Mouse (Mus musculus) cerebral cortex, adult 2 months (tissue): Measurements from ENCODE around the gene Gm49661.

Experiments
- WGBS: fragments of 180-500 bp; shearing (Covaris S2); methylation state at CpG from one replicate; pipeline ENCODE4 v1.1.7; 2018; 5-methylcytosine and 5-hydroxymethylcytosine counted together

The Gm49661 gene

DNA sequence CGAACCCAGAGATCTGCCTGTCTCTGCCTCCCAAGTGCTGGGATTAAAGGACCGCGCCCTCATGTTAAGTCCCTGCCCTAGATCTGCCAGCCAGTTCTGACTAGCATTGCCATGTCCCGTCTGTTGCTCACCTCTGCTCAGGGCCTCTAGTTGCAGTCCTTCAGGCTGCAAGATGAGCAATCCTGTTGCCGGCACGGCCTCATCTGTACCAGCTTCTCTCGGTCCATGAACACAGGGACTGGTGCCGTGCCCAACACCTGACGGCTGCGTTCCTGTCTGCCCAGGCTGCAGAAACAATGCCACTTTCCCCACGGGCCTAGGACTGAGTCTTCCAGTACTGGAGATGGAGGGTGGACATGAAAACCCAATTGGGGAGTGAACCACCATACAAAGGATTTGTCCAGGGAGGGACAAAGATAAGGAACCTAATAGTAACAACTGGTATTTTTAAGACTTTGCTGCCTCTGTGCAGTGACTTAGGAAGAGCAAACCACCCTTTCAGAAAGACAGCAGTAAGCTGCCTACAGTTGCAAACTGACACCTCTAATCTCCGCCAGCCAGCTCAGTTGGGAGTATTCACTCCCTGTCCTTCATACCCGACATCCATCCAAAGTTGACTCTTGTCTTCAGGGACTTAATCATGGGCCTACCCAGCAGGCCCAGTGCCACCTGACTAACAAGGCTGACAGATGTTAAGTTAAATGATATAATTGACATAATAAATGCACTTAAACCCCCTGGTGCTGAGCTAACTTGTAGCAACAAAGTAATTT is 1.5 kb downstream of the Gm49661 start:
- WGBS, result 89% methylated on average over 13 of the region's 13 CpGs

DNA sequence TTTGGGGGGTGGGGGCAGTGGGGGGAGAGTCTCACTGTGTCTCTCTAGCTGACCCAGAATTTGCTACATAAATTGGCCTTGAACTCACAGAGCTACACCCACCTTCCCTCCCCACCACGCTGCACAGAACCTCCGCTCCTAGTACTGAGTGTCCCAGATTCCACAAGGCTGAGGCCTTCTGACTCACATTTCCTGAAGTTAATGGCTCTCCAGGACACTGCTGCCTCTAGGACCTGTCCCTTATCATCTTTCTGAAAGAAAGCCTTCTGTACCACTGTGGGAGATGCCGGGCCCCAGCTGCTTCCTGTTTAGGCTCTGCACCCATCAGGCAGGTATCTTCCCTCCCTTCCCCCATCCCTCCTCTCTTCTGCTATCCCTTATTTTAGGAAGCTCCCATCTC is 2.6 kb downstream of the Gm49661 start:
- 58% methylated on average over 3 of the region's 3 CpGs for WGBS

DNA sequence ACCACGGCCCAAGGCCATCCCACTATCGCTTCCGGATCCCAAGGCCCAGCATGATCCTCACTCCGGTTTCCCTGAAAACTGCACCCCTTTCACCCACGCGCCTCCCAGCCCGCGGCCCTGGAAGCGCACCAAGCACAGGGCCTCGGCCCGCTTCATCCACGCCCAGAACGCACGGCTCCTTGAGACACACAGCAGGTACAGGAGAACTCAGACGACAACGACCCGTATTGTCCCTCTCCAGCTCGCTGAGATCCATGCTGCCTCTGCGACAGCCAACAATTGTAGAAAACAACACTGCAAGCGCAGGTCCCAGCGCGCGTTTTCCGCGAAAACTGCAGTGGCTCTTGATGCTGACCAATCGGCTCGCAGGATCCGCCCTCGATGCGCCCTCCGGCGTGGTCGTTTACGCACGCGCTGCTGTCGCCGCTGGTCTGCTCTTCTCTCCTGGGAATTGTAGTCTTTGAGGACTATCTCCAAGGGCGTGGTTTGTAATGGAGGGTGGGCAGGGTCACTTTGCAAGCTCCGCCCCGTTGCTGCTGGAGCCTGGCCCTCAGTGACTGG is 3.4 kb downstream of the Gm49661 start:
- WGBS, result under 1% methylated on average over 41 of the region's 41 CpGs

DNA sequence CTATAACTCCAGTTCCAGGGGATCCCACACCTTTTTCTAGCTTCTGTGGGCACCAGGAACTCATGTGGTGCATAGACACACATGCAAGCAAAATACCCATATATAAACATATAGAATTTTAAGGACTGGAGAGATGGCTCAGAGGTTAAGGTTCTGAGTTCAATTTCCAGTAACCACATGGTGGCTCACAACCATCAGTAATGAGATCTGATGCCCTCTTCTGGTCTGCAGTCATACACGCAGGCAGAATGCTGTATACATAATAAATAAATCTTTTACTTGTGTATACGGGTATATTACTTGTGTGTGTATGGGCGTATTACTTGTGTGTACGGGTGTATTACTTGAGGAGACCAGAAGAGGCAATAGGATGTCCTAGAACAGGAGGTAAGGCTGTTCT is 5.3 kb downstream of the Gm49661 start:
- WGBS, result 84% methylated on average over 4 of the region's 4 CpGs

DNA sequence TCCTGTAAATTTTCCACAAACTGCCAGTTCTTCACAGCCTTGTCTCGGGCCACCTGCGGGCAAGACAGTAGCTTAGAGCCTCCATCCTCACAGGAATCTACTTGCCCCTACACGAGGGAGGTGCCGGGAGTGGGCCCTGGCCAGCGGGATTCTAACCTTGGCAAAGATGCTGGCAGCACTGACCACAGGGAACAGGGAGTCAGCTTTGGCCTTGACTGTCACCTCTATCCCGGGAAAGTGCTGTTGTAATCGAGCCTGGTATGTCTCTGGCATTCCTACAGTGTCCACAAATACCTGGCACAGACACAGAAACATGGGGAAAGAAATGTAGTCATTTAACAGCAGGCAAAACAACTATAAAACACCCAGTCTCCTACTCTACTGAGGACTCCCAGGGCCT is 9.4 kb downstream of the Gm49661 start:
- 91% methylated on average over 7 of the region's 7 CpGs for WGBS

DNA sequence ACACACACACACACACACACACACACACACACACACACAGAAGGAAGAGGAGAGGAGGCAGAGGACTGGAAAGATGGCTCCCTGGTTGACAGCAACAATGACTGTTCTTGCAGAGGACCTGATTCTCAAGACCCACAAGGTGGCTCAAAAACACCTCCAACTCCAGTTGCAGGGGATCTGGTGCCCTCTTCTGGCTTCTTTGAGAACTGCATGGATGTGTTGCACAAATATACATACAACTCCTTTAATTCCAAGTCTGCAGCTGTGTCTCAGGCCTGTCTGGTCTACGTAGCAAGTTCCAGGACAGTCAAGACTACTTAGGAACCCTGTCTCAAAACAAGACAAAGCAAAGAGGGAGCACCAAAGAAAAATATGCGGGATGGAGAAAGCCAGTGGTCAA is 12.5 kb downstream of the Gm49661 start:
- 44% methylated on average over 2 of the region's 2 CpGs for WGBS

DNA sequence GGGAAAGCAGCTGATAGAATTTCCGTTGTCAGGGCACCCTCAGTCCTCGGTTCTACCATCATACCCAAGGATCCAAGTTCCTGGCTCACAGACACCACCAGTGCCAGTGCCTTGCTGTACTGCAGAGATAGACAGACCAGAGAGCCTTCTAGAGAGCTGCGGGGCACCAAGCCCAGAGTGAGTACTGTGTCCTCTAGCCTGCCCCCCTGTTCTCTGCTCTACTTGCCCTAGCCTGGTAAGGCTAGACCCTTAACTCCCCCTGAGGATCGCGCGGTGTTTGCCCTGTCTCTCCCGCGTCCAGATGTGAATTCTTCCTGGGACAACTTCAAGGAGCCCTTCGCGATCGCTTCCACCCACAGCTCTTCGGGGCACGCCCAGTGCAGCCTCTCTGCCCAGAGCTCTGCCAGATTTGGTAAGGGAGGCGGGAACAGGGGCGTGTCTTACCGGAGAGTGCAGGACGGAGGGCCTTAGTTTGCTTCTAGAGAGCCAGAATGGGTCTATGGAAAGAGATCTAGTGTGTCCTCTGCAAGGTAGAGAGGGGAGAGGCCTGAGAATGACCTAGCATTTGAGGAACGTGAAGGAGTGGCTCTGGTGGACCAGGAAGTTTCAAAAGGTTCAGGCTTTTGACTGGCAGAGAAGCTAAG is 16.5 kb downstream of the Gm49661 start:
- WGBS, result 12% methylated on average over 18 of the region's 18 CpGs

DNA sequence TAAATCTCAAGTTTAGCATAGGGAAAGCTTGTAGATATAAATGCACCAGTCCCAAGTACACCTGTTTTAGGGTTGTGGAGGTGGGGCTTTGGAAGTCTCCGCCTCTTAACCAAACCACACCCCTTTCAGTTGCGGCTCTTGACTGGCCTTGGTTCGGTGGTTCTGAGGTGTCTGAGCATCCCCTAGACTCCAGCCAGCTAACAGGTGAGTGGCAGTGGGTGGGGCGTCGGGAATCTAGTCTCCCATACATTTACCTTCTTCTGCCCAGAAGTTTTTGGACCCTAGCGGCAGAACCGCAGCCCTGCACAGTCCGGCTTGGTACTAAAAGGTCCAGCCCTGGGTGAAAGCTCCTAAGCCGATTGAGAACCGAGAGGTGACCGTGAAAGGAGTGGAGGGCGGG is 19.5 kb downstream of the Gm49661 start:
- WGBS, result 15% methylated on average over 12 of the region's 12 CpGs

DNA sequence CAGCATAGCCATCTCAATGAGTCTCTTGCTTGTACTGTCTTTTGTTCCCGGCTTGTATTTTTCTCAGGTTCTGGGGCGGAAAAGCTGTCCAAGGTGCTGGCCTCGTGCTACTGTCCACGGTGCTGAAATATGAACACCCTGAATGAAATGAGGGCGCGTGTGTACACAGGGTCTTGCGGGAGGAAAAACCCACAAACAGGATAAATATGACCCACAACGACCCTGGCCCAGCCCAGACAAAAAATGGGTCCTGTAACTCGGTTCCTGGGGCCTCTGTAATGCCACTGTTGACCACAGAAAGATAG is 22.0 kb downstream of the Gm49661 start:
- 25% methylated on average over 9 of the region's 9 CpGs for WGBS

DNA sequence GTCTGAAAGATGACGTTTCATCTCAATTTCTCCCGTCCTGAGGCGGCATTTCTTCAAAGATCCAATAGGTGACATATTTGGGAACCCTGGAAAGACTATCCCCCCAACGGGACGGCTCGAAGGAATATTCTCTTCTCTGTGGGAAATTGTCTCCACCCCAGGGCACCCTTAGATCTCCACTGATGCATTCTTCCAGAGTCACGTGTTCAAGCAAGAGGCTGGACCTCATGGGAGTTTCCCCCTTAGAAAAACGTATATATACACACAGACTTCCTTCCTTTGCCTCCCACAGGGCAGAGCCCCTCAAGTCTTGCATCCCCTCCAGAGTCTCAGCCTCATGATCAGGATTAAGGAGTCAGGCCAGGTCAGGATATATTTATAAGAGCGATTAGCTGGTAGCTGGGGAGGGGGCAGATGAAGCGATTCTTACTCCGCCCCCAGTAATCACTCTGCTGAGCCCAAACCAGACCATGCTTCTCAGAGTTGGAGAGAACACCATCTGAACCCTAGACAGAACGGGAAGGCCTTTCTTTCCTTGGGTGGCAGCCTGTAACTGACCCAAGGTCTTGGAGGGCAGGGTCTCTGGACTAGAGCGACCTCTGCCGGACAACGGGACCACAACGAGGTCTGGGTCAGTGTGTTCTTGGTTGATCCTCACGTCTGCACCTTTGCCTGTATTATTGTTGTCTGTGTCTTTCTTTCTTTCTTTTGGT is 22.5 kb downstream of the Gm49661 start, which contains the start of gene Rtbdn:
TSS of gene Rtbdn (plus strand) at position 464 of the 713 bp plus-strand sequence.
- 4% methylated on average over 17 of the region's 17 CpGs for WGBS

DNA sequence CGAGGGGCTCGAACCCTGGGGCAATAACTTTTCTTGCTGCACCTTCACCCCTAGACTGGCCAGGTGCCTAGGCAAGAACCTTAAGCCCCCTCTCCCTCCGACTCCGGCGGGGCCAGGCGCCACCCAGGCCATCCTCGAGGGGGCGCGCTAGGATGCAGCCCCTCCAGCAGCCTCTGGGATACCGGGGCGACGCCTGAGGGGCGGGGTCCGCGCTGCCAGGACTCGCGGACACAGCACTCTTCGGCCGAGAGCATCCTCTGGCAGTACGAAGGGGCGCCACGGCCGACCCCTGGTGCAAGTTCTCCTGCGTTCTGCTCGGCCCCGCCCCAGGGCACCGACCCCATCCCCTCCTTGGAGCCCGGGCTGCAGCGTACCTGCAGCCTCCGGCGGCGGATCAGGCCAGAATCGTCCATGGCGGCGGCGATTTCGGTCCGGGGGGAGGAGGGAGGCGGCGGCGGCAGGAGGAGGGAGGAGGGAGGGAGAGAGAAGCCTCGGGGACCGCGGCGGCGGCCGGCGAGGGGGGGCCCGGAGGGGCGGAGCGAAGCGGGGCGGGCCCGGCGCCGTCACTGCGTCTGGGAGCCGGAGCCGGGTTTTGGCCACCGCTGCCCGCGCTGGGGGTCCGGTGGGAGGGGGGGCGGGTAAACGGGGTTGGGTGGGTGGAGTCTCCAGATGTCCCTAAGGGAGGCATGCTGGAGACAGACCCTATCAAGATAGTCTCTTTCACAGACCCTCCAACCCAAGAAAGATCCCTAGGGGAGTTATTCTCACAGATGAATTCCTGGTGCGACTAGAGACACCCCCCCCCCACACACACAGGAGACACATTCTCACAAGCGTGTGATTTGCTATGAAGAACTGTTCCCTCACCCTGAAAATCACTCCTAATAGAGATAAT is 23.4 kb downstream of the Gm49661 start:
- 2% methylated on average over 61 of the region's 67 CpGs for WGBS

DNA sequence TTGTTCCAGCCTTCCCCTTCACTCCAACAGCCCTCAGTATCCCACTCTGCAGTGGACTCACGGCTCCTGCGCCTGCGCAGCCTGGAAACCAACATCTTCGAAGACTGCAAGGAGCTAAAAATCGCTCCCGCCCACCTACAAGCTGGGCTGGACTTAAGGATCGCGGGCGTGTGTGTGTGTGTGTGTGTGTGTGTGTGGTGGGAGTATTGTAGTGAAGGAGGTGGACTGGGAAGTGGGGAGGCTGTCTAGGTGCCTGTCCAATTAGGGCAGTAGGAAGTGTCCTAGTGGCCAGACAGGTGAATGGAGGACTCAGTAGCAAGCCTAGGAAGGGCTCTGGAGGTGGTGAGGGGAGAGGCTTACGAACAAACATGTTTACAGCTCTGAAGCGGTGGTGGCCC is 24.0 kb downstream of the Gm49661 start:
- under 1% methylated on average over 11 of the region's 11 CpGs for WGBS

DNA sequence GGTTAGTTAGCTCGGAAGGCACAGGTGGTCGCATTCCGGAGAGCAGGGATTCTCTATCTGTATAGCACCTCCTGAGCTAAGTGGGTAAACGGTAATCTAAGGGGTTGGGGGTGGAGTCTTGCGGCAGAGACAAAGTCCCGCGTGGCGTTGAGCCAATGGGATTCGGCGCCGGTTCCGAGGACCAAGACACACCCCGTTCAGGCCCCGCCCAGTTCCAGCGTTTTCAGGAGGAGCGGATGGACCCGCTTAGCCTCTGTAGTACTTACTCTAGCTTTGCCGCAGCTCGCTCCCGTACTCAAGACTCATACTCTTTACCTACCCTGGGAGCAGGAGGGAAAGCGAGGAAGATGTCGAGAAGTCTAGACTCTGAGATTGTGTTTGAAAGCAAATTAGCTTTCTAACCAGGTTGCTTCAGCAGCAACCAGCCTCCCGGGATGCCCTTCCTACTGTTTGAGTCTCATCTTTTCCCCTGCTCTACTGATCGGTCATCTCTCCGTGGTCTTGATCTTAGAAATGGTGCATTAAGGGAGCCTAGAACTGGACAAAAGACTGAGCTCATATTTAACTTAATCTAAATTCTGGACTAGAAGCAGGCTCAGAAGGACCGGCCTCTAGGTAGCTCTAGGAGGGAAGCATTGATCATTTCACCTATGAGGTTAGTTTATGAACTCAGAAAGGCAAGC is 24.6 kb downstream of the Gm49661 start:
- 2% methylated on average over 26 of the region's 26 CpGs for WGBS

DNA sequence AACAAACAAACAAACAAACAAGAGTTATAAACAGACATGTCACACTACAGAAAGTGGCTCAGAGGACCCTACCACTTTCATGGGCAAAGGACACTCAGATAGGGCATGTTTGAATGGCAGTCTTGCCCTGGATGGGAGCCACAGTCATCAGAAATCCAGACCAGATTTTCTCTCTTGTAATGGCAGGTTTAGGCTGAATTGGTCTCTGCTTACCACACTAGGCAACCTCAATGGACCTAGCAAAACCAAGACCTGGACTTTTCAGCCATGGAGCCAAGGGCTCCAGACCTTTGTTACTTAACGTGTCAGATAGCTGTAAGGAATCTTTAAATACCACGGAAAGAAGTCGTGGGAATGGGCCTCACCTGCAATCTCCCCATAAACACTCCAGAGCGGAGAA is 25.5 kb downstream of the Gm49661 start:
- WGBS, result 39% methylated on average over 4 of the region's 4 CpGs

DNA sequence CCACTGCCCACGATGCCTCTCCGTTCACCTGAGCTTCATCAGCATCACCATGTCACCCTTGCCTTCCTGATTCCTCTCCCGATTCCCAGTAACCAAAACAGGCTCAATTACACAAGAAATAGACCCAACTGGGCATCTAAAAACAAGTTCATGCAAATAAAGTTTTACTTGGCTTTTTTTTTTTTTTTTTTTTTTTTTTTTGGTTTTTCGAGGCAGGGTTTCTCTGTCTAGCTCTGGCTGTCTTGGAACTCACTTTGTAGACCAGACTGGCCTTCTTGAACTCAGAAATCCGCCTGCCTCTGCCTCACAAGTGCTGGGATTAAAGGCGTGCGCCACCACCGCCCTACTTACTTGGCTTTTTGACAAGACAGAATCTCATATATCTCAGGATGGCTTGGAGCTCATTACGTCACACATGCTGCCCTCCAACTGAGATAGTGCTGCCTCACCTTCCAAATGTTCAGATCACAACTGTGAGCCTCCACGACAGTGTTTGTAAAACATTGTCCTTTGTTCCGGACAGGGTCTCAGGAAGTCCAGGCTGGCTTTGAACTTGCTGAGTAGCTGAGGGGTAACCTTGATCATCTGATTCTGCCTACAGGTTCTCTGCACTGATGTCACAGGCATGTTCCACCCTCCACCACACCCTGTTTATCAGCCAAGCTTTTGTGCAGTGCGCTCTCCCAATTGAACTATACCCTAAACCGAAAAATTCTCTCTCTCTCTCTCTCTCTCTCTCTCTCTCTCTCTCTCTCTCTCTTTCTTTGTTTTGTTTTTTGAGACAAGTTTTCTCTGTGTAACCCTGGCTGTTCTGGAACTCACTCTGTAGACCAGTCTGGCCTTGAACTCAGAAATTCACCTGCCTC is 31.4 kb downstream of the Gm49661 start:
- WGBS, result 47% methylated on average over 13 of the region's 13 CpGs

DNA sequence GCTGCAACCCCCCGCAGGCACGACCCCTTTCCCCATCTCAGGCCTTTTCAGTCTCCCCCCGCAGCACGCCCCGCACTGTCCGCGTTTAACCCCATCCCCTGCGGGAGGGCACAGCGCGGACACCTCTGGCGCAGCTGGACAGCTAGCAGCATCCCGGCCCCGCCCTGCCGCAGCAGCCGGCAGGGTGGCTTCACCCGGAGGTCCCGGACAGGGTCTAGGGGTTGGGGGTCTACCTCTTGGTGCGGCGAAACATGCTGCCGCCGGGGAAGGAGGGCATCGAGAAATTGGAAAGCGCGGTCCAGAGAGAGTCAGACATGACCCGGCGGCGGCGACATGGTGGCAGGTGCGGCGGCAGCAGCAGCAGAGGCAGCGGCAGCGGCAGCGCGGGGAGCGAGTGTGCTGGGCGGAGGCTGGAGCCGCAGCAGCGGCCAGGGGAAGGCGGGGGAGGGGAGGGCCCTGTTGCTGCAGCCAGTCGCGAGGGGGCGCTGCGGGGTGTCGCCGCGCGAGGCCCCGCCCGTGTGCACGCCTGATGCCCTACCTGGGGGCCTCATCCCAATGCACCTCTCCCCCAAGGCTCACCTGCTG is 32.2 kb downstream of the Gm49661 start, which contains the start of gene Mast1:
TSS of gene Mast1 (minus strand) at position 398 of the 585 bp plus-strand sequence.
- WGBS, result under 1% methylated on average over 49 of the region's 50 CpGs

DNA sequence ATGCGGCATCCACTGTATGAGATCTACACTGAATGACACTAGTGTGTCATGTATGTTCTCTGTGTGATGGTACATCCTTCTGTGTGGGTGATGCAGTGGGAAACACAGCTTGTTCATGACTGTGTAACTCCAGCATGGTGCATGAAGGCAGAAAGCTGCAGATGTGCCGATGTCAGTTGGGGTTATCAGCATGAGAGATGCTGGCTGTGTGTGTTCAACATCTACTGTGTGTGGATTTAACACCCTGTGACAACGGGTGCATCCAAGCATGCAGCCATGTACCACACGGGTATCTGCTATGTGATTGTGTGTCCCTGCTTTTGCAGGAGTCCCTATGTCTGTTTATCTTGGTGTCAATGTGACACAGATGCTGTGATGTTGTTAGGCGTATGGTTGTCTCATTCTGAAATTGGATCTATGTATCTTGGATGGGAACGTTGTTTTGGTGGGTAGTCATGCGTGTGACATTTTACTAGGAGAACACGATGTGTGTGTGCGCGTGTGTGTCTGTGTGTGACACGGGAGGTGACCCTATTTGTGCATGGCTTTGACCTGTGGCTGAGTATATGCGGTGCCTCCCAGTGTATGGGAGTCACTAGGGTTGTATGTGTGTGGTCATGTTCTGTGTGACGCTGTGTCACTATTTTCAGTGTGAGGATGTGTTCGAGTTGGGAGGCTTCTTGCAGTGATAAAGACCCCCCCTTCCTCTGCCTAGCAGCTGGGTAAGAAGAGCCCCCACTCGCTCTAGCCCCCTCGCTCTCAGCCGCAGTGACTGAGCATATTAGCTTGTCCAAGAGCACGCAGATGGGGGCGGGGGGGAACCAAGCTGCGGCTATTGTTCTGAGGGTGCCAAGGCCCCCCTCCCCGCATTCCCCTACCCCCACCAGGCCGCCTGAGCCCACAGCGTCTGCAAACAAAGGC is 32.9 kb downstream of the Gm49661 start:
- 9% methylated on average over 23 of the region's 23 CpGs for WGBS

DNA sequence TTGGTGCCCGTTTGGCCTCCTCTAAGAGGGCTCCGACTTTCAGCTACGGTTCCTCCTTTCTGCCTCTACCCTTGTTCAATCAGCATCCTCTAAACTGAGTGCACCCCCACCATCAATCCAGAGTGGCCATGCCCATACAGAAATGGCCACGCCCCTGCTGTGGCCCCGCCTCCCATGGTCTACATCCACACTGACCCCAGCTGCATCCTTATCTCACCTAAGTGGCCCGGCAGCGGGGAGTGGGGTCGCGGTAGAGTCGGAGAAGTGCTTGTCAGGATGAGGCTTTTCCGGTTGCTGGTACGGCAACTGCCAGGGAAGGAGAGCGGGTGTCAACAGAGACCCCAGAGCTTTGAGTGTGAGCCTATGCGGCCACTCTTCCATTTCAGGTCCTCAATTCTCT is 33.7 kb downstream of the Gm49661 start:
- 11% methylated on average over 14 of the region's 14 CpGs for WGBS
